Mouse (Mus musculus): ENCODE measurements around the gene Sncg.
"Not testable (repeated sequence)": the region's sequence is repeated elsewhere in the genome, so short reads cannot be mapped to it uniquely, and the experiment has no call there.

DNA sequence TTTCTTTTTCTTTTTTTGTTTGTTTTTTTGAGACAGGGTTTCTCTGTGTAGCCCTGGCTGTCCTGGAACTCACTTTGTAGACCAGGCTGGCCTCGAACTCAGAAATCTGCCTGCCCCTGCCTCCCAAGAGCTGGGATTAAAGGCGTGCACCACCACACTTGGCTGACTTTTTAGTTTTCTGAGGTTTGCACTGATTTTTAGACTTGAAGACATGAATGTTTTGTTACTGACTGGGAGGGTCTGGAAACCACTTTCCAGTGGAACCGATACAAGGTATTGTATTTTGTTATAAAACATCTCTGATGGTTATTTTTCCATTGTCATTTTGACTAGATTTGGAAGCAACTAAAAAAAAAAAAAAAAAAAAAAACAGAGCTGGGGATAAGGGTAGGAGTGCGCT is 42.4 kb upstream of the Sncg start:
- TF ChIP-seq CTCF (IDR thresholded peaks at IDR 0.05; ENCODE audit: borderline replicate concordance, insufficient read depth, low read length); POLR2A (IDR thresholded peaks at IDR 0.05; ENCODE audit: low read depth, low read length): not testable (repeated sequence)

Measured in embryonic fibroblast, embryonic 13.5 days (primary cell).